Mouse (Mus musculus): ENCODE data around the gene Lrrc52.

Lrrc52 gene

DNA sequence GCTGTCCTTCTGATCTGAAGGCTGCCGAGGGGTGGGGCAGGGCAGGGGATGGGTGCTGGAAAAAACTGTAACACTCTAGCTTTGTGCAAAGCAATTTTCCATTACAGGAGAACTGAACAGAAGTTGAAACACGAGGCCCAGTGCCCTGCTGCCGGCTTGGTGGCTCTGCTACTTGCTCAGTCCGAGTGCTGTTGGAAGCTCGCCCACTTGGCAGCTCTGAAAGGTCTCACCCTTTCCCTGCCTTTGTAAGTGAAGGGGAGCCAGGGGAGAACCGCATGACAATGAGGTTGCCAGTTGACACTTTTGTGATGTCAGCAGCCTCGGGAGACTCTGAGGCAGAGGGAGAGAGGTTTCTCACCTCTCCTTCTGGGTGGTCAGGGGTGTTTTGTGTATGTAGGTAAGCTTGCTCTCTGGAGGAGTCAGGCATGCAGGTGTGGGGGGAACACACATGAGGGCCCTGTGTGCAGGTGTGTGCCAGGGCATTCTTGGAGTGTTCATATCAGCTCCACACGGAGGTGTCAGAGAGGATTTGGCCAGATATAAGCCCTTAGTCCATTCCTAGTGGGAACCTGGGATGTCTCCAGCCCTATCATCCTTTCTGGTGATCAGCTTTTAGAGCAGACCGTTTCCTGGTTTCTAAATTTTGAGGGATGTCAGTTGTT is at the start of gene Lrrc52:
TSS of gene Lrrc52 (minus strand) at position 16 of the 662 bp plus-strand sequence.
- no peak for DNase-seq (ENCODE audit: low read depth)

DNA sequence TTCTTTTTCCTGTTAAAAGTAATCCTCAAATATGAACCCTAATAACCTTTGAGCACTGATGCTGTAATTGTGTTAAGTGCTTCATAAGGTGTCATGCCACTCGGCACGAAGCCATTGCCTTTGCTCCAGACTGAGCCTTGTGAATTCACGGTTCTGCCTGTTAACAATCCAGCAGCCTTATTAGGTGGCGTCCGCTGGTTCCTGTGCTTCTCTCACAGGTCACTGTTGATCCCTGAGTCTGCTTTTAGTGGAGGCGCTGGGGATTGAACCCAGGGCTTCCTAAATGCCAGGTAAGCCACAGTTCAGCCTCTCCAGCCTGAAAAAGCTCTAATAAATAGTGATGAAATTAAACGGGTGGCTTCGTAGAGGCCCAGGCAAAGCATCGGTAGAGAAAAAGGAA is 45.0 kb upstream of the Lrrc52 start:
- DNase-seq (ENCODE audit: low read depth) = no peak

DNA sequence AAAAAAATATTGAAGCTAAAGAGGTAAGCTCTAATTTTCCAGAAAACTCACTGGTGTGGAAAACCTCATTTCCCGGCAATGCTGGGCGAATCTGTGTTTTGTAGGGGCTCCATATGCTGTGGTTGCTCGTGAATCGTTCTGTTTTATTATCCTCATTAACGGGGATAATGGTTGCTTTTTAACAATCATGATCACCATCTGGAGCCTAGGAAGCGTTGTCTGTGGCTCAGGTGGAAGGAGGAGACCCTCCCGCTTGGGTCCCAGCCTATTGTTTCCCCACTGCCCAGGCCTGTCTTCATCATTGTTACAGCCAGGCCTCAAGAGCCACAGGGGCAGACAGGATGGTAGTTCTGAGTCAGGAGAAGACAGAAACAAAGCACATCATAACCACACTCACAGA is 39.5 kb upstream of the Lrrc52 start:
- no peak for DNase-seq (ENCODE audit: low read depth)

DNA sequence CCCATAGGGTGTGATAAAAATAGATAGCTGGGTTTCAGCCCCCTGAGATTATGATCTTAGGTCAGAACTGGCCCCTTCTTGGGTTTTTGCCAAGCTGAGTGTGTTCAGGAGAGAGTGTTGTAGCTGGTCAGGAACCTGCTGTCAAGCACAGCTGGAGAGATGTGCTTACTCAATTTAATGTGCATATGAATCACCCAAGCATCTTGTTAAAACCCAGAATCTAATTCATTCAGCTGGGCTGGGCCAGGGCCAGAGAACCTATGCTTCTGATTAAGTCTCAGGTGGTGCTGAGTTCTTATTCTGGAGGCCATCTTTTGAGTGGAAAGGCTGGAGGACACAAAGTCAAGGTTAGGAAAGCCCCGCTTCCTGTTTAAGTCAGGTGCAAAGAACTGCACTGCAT is 38.8 kb upstream of the Lrrc52 start:
- no peak for DNase-seq (ENCODE audit: low read depth)

DNA sequence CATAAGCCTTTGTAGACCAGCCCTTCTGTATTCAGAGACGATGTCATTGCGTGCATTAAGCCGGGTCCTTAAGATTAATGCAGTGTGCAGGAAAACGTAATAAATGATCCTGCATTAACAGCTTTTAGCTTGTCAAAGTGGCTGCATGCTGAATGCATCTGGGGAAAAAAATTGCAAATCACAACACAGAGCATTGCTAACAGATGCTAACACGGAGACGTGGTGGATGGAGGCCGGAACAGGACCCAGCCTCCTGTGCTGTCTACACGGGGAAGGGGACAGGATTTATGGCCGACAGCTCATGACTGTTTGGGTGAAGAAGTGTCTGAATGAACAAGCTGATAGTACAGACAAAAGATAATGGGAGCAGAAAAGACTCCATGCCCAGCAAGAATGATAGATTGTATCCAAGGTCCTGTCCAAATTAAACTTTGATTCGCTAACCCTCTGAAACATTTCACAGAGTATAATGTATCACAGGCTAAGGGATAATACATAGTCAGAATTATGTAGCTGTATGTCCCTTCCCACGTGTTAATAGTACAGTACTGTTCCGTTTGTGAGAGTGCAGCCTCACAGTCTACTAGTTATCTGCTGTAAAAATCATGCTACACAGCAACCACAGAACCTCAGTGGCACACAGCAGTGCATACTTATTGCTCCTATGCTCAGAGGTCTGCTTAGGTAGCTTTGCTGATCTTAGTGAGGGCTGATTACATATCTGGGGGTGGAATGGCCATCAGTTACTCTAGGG is 32.7 kb upstream of the Lrrc52 start:
- no peak for DNase-seq (ENCODE audit: low read depth)

DNA sequence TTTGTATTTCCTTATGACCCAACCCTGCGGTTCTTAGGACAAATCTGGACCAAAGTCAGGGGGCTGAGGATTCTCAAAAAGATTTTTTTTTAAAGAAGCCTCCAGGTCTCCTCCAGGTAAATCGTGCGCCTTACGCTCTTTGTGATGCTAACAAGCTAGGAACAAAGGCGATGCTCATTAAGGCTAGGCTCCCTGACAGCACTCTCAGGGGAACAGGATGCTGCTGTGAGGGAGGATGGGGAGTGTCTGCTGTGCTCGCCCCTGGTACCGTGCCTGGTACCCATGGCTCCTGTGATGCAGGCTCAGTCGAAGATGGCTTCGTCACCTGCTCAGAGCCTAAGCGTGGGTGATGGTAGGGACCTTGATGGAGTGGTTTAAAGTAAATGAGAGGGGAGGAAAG is 31.4 kb upstream of the Lrrc52 start:
- DNase-seq (ENCODE audit: low read depth) = no peak

DNA sequence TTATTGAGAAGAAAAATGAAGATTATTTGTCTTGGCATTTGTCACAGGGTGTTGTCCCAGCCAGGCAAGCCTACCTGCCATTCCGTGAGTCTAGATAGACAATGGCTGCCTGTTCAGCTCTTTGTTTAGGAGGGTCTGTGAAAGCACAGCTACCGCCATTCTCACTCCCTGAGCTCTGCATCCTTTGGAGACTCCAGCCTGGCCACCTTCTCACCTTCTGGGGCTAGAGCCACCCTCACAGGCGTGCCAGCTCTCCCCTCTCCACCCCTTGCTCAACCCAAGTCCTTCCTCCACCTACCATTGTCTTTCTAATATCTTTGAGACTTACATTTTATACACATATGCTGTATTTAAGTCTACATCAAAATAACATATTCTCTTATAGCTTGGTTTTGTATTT is 31.0 kb upstream of the Lrrc52 start:
- DNase-seq (ENCODE audit: low read depth) = no peak

DNA sequence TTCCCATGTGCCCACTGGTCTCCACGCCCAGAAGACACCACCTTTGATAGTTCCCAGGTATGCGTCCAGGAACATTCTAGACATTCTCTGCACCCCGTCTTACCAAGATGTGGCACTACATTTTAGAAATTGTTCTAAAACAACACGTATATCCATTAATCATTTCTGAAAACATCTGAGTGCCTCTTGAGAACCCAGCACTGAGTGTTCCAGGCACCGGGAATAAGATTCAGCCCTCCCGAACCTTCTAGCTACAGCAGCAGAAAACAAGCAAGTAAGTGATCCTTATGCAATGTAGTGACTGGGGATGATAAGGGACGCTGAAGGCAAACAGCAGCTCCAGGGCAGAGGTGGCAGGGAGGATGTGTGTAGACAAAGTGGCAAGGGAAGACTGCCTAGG is 24.9 kb upstream of the Lrrc52 start:
- no peak for DNase-seq (ENCODE audit: low read depth)

DNA sequence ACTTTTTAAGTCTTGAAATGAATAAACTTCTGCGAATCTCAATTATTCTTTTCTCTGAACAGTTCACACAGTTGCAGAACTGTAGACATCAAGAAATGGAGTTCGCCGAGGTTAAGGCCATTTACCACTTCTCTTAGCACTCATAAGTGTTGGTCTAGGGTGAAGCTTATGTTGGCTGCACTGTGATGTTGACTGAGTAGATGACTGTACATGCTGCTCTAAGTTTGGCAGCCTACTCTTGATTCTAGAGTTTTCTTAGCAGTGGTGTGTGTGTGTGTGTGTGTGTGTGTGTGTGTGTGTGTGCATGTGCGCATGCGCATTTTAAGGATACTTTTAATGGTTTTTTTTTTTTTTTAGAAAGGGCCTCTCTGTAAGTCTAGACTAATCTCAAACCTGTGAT is 21.4 kb upstream of the Lrrc52 start:
- DNase-seq (ENCODE audit: low read depth) = no peak

DNA sequence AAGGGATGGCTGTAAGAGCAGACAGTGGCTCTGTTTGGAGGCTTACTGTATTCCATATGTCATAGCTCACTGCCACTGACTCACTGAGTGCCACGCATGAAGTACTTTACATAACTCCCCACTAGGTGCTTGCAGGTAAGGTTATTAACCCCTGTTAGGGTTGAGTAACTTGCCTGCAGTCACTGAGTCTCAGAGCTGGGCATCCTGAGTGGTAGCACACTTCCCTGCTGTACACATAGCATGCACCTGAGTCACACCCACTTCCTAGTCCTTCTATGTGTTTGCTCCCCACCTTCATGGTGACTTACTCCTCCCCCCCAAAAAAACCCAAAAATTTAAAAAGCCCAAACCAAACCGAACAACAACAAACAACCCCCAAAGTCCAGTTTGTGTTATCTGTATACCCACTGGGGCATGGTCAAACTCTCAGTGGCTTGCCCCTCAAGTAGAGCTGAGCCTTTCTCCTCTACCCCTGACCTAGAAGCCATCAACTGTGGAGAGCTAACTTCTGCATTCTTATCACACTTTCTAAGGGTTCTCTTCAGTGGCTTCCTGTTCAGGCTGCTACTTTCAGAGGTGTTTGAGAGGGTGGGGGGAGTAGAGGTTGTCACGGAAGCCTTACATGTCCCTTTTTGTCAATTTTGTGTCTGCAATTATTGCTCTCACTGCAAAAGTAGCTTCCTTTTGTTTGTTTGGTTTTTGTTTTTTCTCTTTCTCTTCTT is 20.5 kb upstream of the Lrrc52 start:
- DNase-seq (ENCODE audit: low read depth) = no peak

DNA sequence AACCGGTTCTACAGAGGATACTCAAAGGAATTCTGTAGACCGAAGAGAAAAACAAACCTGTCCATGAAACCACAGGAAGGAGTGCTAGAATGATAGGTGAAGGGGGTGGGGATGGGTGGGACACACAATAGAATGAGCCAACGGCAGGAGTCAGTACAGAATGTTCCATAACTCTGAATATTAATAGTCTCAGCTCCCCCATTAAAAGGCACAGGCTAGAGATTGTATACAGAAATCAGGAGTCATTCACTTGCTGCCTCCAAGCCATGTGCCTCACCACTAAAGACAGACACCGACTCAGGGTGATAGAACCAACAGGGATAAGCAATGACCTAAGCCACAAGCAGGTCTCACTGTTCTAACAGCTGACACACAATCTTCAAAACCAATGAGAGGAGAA is 16.3 kb upstream of the Lrrc52 start:
- no peak for DNase-seq (ENCODE audit: low read depth)

DNA sequence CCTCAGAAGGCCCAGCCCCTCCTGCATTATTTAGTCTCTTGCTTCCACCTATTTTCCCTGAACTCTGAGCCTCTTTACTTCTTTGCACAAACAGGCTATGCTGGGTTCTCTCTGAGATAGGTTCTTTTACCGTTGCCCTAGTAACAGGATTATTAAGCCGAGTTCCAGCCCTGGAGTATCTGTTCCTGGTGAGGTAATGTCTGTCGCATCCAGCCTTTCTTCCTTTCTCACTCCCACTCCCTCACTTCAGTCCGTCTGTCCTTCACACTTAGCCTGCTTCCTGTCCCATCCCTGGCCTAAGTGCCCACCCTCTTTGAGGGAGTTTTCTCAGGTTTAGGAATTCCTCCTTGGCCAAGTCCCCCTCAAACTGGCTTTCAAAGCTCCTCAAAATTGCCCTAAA is 7.0 kb upstream of the Lrrc52 start:
- DNase-seq (ENCODE audit: low read depth) = no peak

DNA sequence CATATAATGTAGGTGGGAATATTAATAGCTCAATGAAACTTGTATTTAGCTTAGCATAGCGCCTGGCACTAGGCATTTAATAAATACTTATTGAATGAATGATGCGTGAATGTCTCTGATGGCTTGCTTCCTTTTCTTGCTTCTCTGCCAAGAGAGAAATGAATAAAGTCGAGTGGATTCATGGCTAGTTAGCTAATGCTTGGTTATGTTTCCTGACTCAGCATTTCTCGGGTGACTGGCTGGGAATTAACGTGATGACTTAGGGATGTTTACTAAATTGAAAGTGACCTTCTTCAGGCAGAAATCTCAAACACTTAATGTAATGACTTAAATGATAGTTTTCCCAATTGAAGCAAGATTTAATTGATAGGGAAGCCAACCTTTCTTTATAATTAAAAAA is 1.3 kb upstream of the Lrrc52 start:
- no peak for DNase-seq (ENCODE audit: low read depth)

DNA sequence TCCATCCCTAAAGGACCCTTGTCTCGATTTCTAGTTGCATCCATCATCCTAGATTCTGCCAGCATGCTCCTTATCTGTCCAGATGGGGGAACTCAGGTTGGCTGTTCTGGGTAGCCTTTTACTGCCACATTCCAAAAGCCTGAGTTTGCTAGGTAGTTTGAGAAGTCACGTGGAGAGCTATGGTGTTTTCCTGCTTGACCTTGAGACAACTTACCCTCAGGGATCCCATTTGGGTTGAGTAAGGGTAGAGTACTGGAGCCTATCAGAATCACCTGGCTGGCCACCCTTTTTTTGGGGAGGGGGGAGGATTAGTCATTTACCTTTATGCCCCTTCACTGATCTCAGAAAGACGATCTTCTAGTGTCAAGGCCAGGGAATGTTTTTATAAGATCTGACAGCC is 9.3 kb downstream of the Lrrc52 start:
- no peak for DNase-seq (ENCODE audit: low read depth)

DNA sequence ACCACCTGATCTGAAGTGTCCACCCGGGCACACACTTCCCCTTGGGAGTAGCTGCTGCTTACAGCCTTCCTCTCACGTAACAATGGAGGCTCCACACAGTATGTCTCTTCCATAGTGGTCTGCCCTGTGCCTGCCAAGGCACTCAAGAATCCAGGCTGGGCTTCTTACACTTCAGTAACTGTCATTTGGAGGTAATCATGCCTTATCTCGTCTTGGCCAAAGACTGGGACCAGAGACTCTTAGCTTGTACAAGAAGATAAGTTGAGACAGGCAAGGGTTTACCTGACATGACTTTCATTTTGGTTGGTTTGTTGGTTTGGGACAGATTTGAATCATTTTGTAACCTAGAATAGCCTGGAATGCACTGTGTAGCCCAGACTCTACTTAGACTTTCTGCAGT is 13.5 kb downstream of the Lrrc52 start:
- no peak for DNase-seq (ENCODE audit: low read depth)

DNA sequence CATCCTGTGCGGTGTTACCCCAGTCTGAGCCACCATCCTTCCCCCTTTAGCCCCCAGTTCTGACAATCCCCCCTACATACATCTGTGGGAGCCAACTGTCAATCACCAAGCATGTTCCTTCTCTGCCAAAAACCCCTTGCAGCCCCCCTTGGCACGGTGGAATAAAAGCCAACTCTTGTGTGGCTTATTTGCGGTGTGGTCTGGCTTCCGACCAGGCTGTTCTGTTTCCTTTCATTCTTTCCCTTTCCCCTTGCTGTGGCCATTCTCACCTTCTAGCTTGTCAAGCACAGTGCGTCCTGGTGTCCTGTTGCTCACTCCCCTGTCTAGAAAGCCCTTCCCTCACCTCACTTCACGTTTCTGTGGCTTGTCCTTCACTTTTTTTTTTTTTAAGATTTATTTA is 14.1 kb downstream of the Lrrc52 start:
- no peak for DNase-seq (ENCODE audit: low read depth)

DNA sequence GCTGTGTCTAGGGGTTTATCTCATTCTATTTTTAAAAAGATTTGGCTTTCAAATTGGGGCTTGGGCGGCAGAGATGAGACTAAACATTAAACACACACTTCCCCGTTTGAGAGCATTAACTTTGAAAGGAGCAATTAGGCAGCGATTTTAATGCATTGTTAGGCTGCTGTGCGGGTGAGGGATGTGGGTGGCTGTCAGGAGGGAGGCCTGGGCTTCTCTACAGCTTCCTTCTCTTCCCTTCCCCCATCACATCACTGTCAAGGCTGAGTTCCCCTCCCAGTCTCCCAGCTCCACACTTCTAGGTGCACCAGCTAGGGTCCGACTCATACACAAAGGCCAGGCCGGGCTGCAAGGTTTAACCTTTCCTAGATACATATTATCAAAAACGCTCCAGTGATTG is 18.0 kb downstream of the Lrrc52 start:
- no peak for DNase-seq (ENCODE audit: low read depth)

DNA sequence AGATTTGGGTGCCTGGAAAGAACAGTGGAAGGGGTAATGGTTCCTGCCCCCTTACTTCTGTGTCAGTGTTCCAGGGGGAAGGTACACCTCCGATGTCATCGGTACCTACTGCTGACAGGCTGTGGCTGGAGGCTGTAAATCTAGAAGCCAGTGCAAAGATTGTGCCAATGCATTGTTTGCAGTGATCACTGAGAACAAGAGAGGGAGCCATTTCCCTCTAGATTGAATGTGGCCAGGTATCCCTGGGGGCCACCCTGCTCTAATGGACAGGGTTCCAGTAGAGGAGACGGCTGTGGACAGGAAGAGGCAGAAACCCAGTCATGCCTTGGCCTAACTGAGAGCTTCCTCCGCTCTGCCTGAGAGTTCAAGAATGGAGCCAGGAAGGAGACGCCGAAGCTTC is 18.5 kb downstream of the Lrrc52 start:
- DNase-seq (ENCODE audit: low read depth) = no peak

DNA sequence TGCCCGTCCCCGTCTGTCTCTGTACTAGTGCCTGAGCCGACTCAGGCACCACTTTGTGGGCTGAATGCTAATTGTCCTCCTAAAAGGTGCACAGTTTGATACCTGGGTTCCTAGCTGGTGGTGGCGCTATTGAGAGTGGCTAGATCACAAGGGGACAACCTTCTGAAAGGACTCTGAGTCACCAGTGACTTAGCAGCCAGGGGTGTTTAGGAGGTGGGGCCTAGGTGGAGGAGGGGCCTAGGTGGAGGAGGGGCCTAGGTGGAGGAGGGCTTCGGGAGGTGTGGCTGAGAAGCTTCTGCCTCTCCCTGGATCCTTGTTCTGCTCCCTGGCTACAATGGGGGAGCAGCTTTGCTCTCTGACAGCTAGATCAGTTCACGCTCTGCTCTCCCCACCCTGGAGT is 20.1 kb downstream of the Lrrc52 start:
- no peak for DNase-seq (ENCODE audit: low read depth)

DNA sequence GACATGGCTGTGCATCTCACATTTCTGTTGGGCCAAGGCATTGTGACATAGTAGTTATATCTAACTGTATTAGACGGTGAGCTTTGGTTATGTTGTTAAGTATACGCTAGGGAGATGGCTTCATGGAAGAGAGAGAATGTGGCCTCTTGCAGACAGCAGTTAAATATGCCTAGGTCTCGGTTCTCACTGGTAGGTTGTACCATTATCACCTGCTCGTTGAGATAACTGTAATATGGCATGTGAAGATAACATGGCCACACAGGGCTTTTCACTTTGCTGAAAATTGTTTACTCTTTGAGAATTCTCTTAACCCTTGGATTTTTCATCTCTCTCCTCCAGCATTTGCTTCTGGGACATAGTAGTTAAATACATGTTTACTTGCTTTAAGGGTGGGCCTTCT is 21.4 kb downstream of the Lrrc52 start:
- DNase-seq (ENCODE audit: low read depth) = no peak

DNA sequence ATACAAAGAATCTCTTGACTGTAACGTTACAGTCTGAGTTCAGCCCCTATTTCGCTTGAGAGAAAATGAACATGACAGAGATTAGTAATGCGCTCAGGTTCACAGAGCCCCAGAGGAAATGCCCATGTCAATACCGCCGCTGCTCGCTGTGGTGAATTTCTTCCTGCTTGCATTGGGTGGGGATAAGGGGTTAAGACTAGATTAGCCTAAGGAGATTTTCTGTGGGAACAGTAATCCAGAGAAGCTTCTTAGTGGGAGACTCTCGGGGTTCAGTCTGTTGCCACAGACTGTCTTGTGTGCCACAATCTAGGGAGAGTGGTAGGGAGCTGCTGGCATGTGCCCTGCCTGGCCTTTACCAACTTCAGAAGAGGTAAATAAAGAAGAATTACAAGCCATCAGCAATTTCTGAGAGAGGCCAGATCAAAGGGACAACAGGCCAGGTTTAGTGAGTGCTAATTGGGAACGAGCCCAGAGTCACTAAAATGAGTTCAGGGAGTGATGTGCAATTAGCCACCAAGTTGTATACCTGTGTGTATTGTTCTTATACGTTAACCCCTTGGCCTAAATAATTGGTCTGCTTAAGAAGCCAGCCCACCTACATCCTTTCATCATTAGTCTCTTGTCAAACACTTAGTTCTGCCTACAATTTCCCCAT is 28.2 kb downstream of the Lrrc52 start:
- DNase-seq (ENCODE audit: low read depth) = no peak

DNA sequence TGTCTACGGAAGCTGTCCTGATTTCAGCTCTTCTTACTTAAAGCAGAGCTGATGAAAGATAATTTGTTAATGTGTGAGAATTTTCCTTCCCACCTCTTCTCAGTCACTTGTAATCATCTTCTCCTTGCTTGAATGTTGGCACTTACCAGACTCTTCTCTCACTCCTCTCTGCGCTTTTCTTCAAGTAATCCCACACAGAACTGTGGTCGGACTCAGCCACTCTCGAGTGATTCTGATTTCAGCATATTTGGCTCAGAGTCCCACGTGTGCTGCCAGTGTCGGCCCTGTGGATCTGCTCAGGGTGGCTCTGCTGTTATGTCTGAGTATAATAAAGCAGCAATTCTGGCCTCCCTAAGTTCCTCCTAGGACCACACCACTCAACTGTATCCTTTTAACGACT is 29.5 kb downstream of the Lrrc52 start:
- no peak for DNase-seq (ENCODE audit: low read depth)
